Mouse (Mus musculus) E14TG2a.4 (cell line): ENCODE measurements at regions not wholly inside any gene's neighbourhood (a gene's known extent, or its start where the extent isn't known, plus 50 kb on each side); places are given as distances from the start of the nearest gene placed in this dataset.

ENCODE experiments used
- H3K27me3 ChIP-seq: 2 replicates; pipeline ENCODE4 v1.6.1; 2014; ENCODE audit warnings: low read length, control low read depth; ENCODE audit not compliant: insufficient read depth
- H3K36me3 ChIP-seq: 2 replicates; pipeline ENCODE4 v1.6.1; 2014; ENCODE audit warnings: low read length, control low read depth; ENCODE audit not compliant: insufficient read depth
- H3K4me1 ChIP-seq: replicated peaks from 2 replicates; pipeline ENCODE4 v1.6.1; 2014; ENCODE audit warnings: low read depth, low read length, control low read depth
- H3K4me3 ChIP-seq: replicated peaks from 2 replicates; pipeline ENCODE4 v1.5.1; 2014; ENCODE audit warnings: mild to moderate bottlenecking, low read length
- H3K9me3 ChIP-seq: 2 replicates; pipeline ENCODE4 v1.6.1; 2014; ENCODE audit warnings: low read length, control low read depth
- CTCF ChIP-seq: conservative IDR thresholded peaks from 2 replicates; pipeline ENCODE4 v1.5.1; 2014; ENCODE audit warnings: low read length
- NANOG ChIP-seq: IDR thresholded peaks from 2 replicates; pipeline ENCODE4 v1.6.1; 2014; ENCODE audit warnings: borderline replicate concordance, low read length, mixed read lengths
- POU5F1 ChIP-seq: IDR thresholded peaks from 2 replicates; pipeline ENCODE4 v1.6.1; 2014; ENCODE audit warnings: low read length, borderline replicate concordance

- TF ChIP-seq NANOG (no peak), CTCF (no peak), POU5F1 (no peak)
- Histone ChIP-seq H3K9me3 (peaks cover 23% of the 10 kb centered on the region), H3K4me1 (peaks cover 56% of the 10 kb centered on the region), H3K36me3 (no peaks in the 10 kb centered on the region), H3K27me3 (peaks cover 12% of the 10 kb centered on the region), H3K4me3 (no peak overlapping the region)
Observed at GRCm38 (mm10) chr10:62029271-62029670, 50.4 kb upstream of the Col13a1 start.
